Mouse (Mus musculus) ES-E14 (cell line): ENCODE data around the gene Oprd1.

ENCODE experiments used
- CHD2 ChIP-seq: IDR thresholded peaks from 2 replicates; pipeline ENCODE4 v1.6.1; 2014; ENCODE audit warnings: mild to moderate bottlenecking, low read depth, low read length, inconsistent platforms
- MAFK ChIP-seq: IDR thresholded peaks from 2 replicates; pipeline ENCODE4 v1.6.1; 2014; ENCODE audit warnings: mild to moderate bottlenecking, low read depth, low read length, inconsistent platforms; ENCODE audit not compliant: insufficient read depth
- ZC3H11A ChIP-seq: IDR thresholded peaks from 2 replicates; pipeline ENCODE4 v1.6.1; 2012; ENCODE audit warnings: low read depth, mild to moderate bottlenecking, inconsistent platforms, low read length, borderline replicate concordance
- ZNF384 ChIP-seq: IDR thresholded peaks from 2 replicates; pipeline ENCODE4 v1.6.1; 2012; ENCODE audit warnings: low read depth, low read length, inconsistent platforms

DNA sequence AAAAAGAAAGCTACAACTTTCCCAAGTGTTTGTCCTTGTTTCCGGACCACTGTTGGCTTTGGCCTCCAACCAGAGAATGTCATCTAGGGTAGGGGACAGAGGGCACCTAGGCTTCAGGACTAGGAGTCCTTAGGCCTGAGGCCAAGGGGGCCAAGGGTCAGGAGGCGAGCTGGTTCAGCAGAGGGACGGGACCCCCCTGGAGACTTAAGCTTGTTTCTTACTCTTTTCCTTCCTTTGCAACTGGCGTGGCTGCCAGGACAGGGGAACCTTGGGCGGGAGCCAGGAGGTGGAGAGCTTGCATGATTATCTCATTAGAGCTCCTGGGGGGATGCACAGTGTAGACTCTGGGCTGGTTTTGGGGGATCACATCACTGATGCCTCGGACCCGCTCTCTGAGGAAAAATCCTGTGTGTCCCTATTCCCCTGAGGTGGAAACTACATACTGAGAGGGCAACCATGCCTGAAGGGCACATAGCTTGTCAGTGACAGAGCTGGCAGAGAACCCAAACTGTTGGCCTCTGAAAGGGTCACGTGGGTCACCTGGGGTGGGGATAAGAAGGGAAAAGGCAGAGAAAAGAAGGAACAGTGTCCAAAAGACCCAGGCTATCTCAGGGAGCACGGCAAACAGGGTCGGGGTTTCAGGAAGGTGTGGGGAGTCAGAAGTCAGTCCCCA is 78.0 kb downstream of the Oprd1 start:
- no peak for TF ChIP-seq ZC3H11A
- no peak for TF ChIP-seq CHD2
- TF ChIP-seq MAFK, result no peak
- TF ChIP-seq ZNF384, result no peak
